Mouse (Mus musculus) embryonic facial prominence, embryonic 15.5 days (tissue): ENCODE results near the gene Zbtb11. TPM values are rescaled to one million over a fixed set of nuclear protein-coding genes. Genes with fewer than 3 reads are reported as not detected.

ENCODE experiments used
- ATAC-seq: fragments of 200-750 bp; cut with Nextera tagmentation; 2 replicates; pipeline ENCODE4 v1.8.0; 2017; ENCODE audit warnings: low read depth, moderate TSS enrichment; ENCODE audit not compliant: insufficient number of reproducible peaks, low FRiP score, low TSS enrichment
- H3K27ac ChIP-seq: fragments of 300-500 bp; sonication (generic); replicated peaks from 2 replicates; pipeline ENCODE4 v1.5.1; 2015; ENCODE audit warnings: mild to moderate bottlenecking, inconsistent platforms
- H3K27me3 ChIP-seq: fragments of 300-500 bp; sonication (generic); 2 replicates; pipeline ENCODE4 v1.6.1; 2015; ENCODE audit warnings: inconsistent platforms
- H3K36me3 ChIP-seq: fragments of 300-500 bp; sonication (generic); 2 replicates; pipeline ENCODE4 v1.6.1; 2015; ENCODE audit warnings: mild to moderate bottlenecking, inconsistent platforms
- H3K4me1 ChIP-seq: fragments of 300-500 bp; sonication (generic); 2 replicates; pipeline ENCODE4 v1.6.1; 2015; ENCODE audit warnings: inconsistent platforms
- H3K4me2 ChIP-seq: fragments of 300-500 bp; sonication (generic); replicated peaks from 2 replicates; pipeline ENCODE4 v1.6.1; 2015; ENCODE audit warnings: mild to moderate bottlenecking, inconsistent platforms
- H3K4me3 ChIP-seq: fragments of 300-500 bp; sonication (generic); replicated peaks from 2 replicates; pipeline ENCODE4 v1.5.1; 2015; ENCODE audit warnings: mild to moderate bottlenecking, inconsistent platforms
- H3K9ac ChIP-seq: fragments of 300-500 bp; sonication (generic); 2 replicates; pipeline ENCODE4 v1.6.1; 2015; ENCODE audit warnings: inconsistent platforms
- H3K9me3 ChIP-seq: fragments of 300-500 bp; sonication (generic); replicated peaks from 2 replicates; pipeline ENCODE4 v1.6.1; 2016; ENCODE audit warnings: inconsistent platforms
- WGBS: fragments of 180-500 bp; shearing (Covaris S2); methylation state at CpG from one replicate; pipeline ENCODE4 v1.1.7; 2015; 5-methylcytosine and 5-hydroxymethylcytosine counted together
- polyA plus RNA-seq: library from polyadenylated mRNA; unstranded; fragments of >200 nt; fragmentation: Nextera tagmentation; extraction: Ambion mirVana; gene quantifications from 2 replicates; pipeline ENCODE4 v1.2.1, GENCODE M21; 2015

Gene Zbtb11
- polyA plus RNA-seq, 1 experiment from 2014 or later: 19.1 TPM

DNA sequence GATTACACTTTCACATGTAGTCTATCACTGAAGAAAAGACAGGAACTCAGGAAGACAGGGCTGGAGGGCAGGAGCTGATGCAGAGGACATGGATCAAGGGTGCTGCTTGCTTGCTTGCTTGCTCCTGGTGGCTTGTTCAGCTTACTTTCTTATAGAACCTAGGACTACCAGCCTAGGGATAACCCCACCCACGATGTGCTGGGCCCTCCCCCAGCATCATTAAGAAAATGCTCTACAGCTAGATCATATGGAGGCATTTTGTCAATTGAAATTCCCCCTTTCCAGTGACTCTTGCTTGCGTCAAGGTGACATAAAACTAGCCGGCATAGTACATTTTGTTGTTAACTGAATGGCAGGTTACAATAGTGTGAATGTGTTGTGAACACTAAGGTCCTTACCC is 82.2 kb downstream of the Zbtb11 start:
- Histone ChIP-seq H3K4me3 (no peak overlapping the region), H3K27ac (no peak overlapping the region), H3K27me3 (no peaks in the 10 kb centered on the region), H3K9ac (no peak overlapping the region), H3K4me2 (no peak overlapping the region), H3K36me3 (no peaks in the 10 kb centered on the region), H3K9me3 (no peaks in the 10 kb centered on the region), H3K4me1 (no peaks in the 10 kb centered on the region)
- WGBS: 79% methylated on average over 3 of the region's 3 CpGs
- ATAC-seq: no peak

DNA sequence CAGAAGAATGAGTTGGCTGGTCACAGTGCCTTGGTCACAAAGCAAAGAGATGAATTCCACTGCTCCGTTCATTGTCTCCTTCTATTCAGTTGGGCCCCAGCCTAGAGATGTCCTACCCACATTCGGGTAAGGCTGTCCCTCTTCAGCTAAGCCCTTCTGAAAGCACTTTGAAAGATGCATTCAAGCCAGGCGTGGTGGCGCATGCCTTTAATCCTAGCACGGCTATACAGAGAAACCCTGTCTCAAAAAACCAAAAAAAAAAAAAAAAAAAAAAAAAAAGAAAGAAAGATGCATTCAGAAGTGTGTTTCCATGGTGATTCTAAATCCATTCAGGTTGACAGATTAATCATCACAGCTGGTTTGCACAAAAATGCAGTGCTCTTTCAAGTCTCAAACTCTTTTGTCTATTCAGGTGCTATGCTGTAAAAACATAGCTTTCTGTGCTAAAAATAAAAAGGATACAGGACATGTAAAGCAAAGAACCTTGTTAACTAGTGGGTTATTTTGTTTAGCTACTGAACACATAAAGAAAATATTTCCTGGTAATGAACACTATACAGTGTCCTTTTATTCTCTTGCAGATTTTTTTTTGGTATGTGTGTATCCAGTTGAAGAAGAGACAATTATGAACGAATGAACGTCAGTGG is 83.4 kb downstream of the Zbtb11 start:
- 59% methylated on average over 7 of the region's 7 CpGs for WGBS
- Histone ChIP-seq H3K36me3 (no peaks in the 10 kb centered on the region), H3K27ac (no peak overlapping the region), H3K4me2 (no peak overlapping the region), H3K9ac (no peak overlapping the region), H3K27me3 (no peaks in the 10 kb centered on the region), H3K4me1 (no peaks in the 10 kb centered on the region), H3K9me3 (no peaks in the 10 kb centered on the region), H3K4me3 (no peak overlapping the region)
- ATAC-seq: no peak

DNA sequence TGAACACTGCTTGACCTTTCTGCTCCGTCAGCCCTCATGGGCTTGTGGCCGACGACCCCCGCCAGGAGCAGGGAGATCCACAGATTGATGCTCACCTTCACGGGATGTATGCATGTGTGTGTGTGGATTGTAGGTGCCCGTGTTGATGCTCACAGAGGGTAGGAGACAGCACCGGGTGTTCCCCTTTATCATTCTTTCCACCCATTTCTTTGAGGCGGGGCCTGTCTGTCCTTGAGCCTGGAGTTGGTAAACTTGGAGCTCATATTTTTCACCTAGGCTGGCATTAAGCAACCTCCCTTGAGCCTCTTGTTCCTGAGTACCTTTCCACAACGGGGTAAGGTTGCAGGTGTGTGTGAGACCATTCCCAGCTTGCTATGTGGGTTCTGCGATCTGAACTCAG is 84.5 kb downstream of the Zbtb11 start:
- Histone ChIP-seq H3K36me3 (no peaks in the 10 kb centered on the region), H3K27me3 (no peaks in the 10 kb centered on the region), H3K4me2 (no peak overlapping the region), H3K4me1 (no peaks in the 10 kb centered on the region), H3K9ac (no peak overlapping the region), H3K9me3 (no peaks in the 10 kb centered on the region), H3K4me3 (no peak overlapping the region), H3K27ac (no peak overlapping the region)
- WGBS: 81% methylated on average over 10 of the region's 10 CpGs
- ATAC-seq: no peak

Other genes starting within 250 kb of the Zbtb11 start
- gene Nfkbiz, start 135.0 kb upstream of the Zbtb11 start, polyA plus RNA-seq: 5.8 and 6.4 TPM in 2 replicates
- 0.67 and 0.70 TPM in 2 replicates for gene Nxpe3, start 78.6 kb upstream of the Zbtb11 start, polyA plus RNA-seq
- 11.1 and 12.0 TPM in 2 replicates for gene Cep97, start 39.0 kb upstream of the Zbtb11 start, polyA plus RNA-seq
- 716 and 747 TPM in 2 replicates for gene Rpl24, start 7.6 kb upstream of the Zbtb11 start, polyA plus RNA-seq
- gene Pcnp, start 55.9 kb downstream of the Zbtb11 start, polyA plus RNA-seq: 211 and 218 TPM in 2 replicates
- gene Trmt10c, start 63.9 kb downstream of the Zbtb11 start, polyA plus RNA-seq: 22.0 and 23.0 TPM in 2 replicates
- gene Senp7, start 74.5 kb downstream of the Zbtb11 start, polyA plus RNA-seq: 29.9 and 33.1 TPM in 2 replicates
- gene Impg2, start 230.4 kb downstream of the Zbtb11 start, polyA plus RNA-seq: 0.13 and 0.24 TPM in 2 replicates